Mouse (Mus musculus) right cerebral cortex, postnatal 10 days (tissue): ENCODE data around the gene Zfp738.
"Not testable (repeated sequence)": the region's sequence is repeated elsewhere in the genome, so short reads cannot be mapped to it uniquely, and the experiment has no call there.

Experiments
- DNase-seq, 2 experiments: peaks; one replicate each; pipeline ENCODE4 v3.0.0; 2021; ENCODE audit warnings: low spot score in 2 of 2

Zfp738 gene

GRCm38 (mm10) chr13:67686971-67687370 lies at the start of gene Zfp738:
Gene Zfp738 (minus strand): TSS chr13:67687071.
- DNase-seq: no peak

DNA sequence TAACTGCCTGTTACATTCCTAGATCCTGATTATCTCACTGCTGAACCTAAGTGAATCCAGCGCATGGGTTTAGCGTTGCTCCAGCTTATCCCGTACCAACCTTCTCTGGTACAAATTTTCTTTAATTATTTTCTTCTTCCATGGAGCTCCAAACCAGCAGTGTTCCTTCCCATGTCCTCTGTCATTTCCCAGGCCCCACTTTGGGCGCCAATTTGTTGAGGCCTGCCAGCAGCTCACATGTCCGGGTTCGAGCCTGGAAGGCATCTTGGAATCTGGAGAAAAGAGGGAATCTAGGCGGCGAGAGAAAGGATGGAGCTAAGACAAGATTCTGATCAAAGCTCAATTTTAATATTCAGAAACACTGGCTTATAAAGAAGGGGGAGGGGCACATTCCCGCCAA lies 47.5 kb upstream of the Zfp738 start:
- not testable (repeated sequence) for DNase-seq

DNA sequence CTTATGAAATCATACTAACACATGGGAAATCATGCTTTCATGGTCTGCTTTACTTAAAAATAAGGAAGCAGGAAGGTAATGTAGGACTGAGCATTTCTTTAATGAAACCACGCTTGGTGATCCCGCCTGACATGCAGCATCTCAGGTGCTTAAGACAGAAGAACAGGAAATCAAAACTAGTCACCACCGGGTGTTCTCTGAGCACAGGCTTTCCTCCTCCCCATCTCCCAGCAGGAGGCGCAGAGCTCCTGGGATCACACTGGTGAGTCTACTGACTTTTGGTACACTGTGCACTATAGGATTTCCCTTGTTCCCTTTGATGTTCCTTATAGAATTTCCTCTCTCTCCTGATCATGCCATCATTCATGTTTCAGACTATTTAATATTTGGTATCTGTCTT lies 42.6 kb upstream of the Zfp738 start:
- DNase-seq: peak; percentile 50 to 53

GRCm38 (mm10) chr13:67728641-67729318 lies 41.9 kb upstream of the Zfp738 start, which contains the start of gene Zfp65:
Gene Zfp65 (minus strand): TSS chr13:67729173.
- DNase-seq: peak; percentile 69 to 83

DNA sequence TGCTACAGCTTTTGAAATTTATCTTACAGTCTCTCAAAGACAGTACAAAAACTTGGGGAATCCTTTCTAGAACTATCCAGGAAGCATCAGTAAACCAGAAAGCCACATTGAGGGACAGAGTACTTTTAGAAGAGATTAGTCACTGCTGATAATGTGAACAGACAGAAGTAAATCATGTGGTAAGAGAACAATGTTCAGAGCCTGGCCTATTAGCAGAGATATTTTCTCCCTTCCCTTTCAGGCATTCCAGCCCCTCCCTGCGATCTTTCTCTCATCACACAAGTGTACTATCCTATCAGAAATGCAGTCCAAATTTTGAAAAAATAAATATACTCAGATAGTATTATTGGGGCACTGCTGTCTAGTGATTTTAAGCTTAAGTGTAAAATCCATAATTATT lies 41.2 kb upstream of the Zfp738 start:
- DNase-seq: no peak

DNA sequence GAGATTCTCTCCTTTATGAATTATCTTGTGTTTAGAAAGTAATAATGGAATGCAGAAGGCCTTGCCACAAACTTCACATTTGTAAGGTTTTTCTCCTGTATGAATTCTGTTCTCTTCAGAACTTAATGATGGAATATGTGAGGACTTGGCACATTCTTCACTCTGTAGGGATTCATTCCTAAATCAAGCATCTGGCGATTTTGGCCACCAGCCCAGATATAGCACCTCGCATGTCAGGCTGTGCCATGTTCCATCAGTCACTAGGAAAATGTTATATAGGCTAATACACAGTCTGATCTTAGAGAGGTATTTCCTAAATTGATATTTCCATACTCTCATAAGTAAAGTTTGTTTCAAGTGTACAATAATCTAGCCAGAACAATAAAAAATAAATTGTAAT lies 38.5 kb upstream of the Zfp738 start:
- peak; percentile 39 to 43 for DNase-seq

GRCm38 (mm10) chr13:67723848-67724479 lies 37.1 kb upstream of the Zfp738 start:
- peak; percentile 94 to 95 for DNase-seq

DNA sequence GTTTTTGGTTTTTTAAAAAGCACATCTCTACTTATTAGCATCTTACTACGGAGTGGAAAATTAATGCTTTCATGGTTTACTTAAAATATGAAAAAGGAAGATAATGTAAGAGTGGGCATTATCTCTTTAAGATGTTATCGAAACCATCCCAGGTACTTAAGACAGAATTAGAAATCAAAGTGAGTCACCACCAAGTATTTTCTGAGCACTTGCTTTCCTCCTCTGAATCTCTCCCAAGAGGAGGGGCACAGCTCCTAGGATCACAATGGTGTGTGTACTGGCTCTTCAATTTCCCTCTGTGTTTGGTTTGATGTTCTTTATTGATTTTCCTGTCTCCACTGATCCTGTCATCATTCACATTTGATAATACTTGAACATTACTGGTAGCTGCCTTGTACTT lies 3.0 kb downstream of the Zfp738 start:
- DNase-seq: not testable (repeated sequence)

DNA sequence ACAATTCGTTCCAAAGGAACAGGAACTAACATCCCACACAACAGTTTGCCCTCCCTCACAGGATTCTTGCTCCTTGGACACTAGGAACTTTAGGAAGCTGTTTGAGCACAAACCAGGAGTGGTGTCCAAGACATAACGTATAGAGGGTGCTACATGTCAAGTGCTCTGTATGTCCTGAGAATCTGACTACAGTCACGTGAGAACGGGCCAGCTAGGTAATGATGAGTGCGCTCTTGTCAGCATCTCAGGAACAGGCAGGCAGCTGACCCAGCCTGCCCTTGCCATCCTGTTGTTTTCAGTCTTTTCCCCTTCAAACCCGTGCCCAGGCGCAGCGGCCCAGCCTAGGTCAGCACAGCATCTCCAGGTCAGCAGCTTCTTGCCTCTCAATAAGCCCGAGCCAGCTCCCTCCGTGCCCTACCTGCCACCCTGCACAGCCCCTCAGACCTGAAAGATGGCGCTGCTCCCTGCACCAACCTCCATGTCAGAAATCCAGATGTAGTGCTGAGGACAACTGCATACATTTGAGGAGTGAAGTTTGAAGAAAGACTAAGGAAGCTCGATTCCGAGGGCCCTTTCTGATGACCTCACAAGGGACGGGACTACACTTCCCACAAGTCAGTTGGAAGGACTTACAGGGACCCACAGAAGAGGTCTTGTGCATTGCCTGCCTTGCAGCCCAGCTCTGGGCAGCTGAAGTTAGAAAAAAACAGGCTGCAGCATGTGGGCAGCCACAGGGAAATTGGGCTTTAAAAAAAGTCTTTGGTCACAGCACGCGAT lies 3.7 kb downstream of the Zfp738 start:
- DNase-seq: peak; percentile 88 to 94

GRCm38 (mm10) chr13:67674902-67675301 lies 12.0 kb downstream of the Zfp738 start:
- no peak for DNase-seq

DNA sequence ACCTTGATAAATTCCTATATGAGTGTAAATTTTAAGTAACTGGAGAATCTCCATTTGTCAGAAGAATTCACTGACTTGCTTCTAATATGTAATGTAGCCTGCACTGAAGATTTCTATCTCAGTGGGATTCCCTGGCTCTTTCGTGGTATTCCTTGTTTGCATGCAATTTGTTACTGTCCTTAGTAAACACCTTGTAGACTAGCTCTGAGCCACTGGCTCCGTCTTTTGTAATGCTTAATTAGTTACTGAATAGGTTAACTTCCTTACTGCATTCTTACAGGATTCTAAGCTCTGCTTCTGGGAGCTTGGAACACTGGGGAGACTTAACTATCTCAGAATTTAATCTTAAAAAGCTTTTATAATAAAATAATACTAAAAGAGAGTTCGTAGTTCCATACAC lies 34.4 kb downstream of the Zfp738 start:
- DNase-seq: no peak

DNA sequence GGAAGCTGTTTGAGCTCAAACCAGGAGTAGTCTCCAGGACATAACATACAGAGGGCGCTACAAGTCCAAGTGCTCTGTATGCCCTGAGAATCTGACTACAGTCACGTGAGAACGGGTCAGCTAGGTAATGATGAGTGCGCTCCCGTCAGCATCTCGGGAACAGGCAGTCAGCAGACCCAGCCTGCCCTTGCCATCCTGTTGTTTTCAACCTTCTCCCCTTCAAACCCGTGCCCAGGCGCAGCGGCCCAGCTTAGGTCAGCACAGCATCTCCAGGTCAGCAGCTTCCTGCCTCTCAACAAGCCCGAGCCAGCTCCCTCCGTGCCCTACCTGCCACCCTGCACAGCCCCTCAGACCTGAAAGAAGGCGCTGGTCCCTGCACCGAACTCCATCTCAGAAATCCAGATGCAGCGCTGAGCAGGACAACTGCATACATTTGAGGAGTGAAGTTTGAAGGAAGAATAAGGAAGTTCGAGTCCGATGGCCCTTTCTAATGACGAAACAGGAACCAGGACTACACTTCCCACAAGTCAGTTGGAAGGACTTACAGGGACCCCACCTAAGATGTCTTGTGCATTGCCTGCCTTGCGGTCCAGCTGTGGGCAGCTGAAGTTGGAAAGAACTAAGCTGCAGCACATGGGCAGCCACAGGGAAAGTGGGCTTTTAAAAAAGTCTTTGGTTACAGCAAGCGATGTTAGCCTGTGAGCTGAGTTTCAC lies 49.4 kb downstream of the Zfp738 start, which contains the start of the genes Gm49345 and Zfp729a:
Gm49345 (minus strand) TSS at position 476 of the 714 bp plus-strand sequence.
Zfp729a (minus strand) TSS at position 498 of the 714 bp plus-strand sequence.
- peak; percentile 89 to 92 for DNase-seq

DNA sequence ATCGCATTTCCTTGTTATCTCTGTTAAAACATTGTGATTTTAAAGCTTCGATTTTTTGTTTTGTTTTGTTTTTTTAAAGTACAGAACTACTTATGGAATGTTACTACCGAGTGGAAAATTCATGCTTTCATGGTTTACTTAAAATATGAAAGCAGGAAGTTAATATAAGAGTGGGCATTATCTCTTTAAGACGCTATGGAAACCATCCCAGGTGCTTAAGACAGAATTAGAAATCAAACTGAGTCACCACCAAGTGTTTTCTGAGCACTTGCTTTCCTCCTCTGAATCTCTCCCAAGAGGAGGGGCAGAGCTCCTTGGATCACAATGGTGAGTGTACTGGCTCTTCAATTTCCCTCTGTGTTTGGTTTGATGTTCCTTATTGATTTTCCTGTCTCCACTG lies 76.8 kb downstream of the Zfp738 start:
- no peak for DNase-seq

- DNase-seq: peak; percentile 94
Measured at GRCm38 (mm10) chr13:67609066-67609876, 77.6 kb downstream of the Zfp738 start, which contains the start of gene Zfp729b. Gene Zfp729b (minus strand): TSS chr13:67609707.
